Mouse (Mus musculus): ENCODE data around the gene Apip.
A peak's percentile ranks its signal among the peaks of the same experiment; 100 is the strongest.

Gene Apip

DNA sequence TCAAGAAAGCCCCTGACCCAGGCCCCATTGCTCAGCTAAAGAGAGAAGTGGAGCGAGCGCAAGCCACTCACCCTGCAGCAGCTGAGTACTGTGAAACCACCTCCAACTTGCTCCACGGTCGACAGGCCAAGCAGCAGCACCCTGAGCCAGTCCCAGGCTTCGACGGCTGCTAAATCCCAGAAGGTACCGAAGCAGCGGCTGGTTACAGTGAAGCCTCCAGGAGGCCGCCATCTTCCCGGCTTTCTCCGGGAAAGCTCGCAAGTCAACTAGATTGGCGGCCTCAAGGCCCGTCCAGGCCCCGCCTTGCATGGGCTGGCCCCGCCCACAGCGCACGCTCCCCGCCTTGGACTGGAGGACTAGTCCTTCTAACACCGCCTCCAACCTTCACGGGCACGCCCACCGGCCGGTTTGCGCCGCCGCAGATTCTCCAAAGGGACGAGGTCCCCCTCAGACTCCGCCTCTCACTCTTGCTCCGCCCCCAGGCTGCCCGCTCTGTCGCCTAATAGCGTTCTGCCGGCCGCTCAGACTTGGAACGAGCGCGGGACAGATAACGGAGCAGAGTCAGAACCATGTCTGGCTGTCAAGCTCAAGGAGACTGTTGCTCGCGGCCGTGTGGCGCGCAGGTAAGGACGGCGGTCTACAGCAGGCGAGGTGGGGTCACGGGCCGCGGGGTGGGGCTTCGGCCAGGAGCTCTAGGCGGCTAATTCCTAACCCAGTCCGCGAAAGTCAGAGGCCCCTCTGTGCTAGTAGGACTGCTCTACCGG lies at the start of gene Apip, which contains the start of gene Pdhx:
TSS of gene Apip (plus strand) at position 457 of the 764 bp plus-strand sequence.
TSS of gene Pdhx (minus strand) at position 295 of the 764 bp plus-strand sequence.
- peak; percentile 100 for DNase-seq (ENCODE audit: low read depth)

DNA sequence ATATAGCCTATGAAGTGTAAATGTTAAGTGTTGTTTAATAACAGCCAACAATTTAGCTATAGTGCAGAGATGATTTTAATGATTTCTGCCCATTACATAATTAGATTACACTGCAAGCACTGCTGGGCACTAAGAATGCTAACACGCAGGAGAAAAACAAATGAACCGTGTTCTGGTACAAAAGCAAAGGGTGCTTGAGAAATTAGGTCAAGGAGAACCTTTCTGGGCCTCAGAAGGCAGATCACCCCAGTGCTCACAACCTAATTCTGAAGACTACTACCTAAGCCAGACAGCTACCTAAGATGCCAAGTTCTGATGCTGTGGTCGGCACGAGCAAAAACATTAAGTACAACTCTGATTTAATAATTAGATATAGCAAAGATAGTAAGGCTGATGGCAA lies 35.6 kb upstream of the Apip start:
- no peak for DNase-seq (ENCODE audit: low read depth)

DNA sequence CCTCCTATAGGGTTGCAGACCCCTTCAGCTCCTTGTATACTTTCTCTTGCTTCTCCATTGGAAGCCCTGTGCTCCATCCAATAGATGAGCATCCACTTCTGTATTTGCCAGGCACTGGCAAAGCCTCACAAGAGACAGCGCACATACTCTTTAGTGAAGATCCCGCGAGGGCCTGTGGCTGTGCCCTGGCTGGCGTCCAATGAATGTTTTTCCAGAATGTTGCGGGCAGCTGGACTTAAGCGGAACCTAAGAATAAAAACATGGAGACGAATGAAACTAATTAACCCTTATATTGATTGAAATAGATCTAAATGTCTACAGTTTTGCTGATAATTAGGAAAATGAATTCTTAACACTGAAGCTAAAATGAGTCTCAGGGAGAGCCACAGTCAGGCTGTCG lies 32.6 kb upstream of the Apip start:
- no peak for DNase-seq (ENCODE audit: low read depth)

DNA sequence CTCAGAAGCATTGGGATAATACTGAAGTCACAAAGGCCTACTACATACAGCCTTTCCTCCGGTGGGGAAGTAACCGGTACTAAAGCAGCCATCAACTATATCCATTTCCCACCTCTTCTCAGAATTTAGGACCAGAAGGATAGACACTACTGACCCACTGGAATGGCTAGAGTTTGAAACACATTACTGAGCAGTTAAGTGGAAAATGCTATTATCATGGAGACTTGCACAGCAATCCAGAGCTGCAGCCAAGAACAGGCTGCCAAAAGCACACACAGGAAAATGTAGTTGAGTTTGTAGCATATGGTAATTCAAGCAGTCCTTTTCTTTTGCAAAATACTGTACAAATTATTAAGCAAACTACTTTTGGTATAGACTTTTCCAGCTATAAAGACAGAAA lies 28.2 kb upstream of the Apip start:
- DNase-seq (ENCODE audit: low read depth), result no peak

DNA sequence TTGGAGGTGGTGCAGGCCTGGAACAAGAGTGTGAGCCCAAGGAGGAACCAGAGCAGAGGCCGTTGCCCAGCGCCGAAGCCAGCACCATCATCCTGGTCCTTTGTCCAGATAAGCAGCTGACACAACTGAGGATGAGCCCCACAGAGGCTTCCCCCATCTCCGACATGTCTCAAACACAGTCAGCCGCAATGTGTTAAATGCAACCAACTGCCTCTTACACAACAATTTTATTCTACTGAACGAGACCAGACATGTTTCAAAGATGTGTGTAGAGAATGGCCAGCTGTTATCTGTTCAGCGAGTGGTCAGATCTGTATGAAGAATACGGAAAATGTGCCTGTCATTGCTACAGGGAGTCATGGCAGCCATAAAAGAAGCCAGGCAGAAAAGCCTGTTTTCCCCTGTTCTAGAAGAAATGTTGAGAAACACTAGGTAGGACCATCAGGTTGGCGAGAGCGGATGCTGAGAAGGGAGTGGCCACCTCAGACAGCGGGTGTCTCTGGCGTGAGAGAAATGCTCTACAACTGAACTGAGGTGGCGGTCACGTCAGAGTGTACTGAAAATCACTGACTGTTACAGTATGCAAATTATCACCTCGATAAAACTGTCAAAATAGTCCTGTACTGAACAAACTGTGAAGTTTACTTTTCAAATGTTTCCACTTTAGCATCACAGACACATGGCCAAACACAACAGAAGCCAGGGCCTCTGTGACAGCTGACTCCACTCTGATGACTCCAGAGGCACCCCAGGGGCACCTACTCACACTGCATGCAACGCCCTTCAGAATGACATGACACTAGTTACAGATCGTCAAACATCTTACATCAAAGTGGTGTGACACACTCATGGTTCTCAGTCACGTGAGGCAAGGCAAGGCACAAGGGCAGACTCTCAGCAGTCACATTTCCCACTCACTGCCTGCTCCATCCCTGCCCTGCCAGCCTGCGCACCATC lies 21.3 kb upstream of the Apip start:
- DNase-seq (ENCODE audit: low read depth), result no peak

DNA sequence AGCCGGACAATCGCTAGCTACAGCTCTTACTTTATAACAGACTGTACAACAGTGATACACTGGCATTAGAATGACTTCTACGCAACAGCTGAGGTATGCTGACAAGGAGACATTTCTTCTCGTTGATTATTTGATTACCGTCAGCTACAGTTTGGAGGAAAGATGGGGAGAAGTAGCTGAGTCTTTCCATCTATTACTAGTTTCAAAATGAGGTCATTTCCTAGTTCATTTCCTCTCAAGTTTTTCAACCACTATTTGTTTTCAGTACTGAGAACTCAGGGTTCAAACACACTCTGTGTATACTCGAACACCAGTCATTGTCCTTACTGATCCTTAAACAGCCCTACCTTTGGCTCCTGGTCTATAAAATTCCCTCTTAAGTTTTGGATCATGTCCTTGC lies 17.7 kb upstream of the Apip start:
- DNase-seq (ENCODE audit: low read depth), result no peak

DNA sequence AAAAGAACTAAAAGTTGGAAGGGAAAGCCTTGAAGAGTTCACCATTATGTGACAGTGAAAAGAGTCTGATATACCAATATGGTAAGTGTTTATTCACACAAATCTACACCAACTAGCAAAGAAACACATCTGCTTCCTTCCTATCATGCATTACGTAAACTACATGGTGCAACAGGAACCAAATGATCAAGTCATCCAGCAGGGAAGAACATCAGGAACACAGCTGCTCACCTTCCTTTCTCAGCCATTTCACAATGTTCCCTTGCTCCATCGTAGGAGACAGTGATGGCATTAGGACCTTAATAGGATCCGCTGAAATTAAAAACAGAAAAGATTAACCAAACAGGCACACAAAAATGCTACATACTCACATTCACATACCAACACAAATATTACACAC lies 15.2 kb upstream of the Apip start:
- no peak for DNase-seq (ENCODE audit: low read depth)

DNA sequence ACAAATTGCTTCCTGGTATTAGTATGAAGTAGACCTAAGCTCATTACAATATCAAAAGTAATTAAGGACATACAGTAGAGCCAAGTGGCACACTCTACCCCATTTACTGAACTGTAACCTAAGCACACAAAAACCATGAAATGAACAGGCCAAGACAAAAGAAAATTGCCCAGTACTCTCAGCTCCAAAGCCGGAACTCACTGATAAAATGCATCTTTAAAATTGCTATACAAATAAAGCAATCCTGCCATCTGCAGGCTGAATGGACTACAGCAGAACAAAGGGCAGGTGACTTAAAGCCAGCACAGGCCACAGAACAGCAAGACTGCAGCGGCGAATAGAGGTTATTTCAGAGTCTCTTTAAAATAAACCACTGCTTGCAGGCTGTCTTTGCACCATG lies 10.6 kb upstream of the Apip start:
- peak; percentile 77 for DNase-seq (ENCODE audit: low read depth)

DNA sequence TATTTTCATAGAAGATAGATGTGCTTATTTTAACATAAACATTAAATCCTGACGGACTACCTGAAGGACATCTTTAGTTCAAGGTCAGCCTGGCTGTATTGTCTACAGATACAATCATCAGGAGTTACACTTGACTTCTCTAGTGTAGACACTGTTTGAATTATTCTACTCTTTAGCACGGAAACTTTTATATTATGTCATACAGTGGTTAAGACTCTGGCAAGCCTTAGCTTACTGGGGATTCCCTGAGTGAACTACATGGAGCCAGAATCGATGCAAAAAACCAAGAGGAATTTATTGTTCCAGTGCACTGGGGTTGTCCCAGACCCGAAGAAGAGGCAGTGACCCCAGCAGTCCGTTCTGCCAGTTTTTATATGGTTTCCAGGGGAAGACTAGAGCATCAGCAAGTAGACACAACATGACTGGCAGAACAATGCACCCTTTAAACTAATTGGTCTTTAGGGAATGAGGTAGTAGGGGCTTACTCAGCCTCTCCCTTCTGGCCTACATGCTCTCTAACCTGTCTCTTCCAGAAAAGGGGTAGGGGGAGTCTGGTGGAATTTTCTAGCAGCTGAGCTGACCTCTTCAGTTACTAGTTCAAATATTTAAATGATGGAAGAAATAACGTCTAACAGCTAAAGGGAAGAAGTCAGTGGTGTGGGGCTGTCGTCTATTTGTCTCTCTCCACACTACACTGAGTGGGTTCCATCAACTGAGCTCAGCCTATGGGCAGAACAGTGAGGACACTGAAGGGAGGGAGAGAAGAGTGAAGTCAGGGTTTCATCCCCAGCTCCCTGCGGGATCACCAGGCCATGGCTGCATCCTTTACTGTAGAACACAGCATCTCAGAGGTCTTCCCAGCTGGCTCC lies 6.6 kb upstream of the Apip start:
- no peak for DNase-seq (ENCODE audit: low read depth)

DNA sequence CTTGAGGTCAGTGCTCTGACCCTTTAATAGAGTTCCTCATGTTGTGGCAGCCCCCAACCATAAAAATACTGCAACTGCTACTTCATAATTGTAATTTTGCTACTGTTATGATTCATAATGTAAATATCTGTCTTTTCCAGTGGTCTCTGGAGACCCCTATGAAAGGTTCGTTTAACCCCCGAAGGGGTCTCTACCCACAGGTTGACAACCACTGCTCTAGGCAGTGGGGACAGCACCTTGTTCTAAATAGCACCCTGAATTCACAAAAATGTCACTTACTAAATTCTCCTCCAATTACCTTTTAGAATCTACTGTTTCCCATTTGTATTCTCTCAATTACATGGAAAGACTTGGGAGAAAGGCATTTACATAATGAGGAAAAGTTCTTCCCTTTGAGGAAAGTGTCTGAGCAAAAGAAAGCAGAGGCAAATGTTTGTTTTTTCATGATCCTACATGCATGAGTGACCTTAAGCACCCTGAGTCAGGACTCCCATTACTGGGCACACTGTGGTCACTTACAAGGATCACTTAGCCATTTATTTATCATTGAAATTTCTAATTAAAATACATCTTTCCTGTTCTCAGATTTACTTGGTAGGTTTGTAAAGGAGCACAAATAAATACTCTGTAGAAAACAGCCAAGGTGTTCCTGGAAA lies 5.8 kb upstream of the Apip start:
- DNase-seq (ENCODE audit: low read depth), result no peak

DNA sequence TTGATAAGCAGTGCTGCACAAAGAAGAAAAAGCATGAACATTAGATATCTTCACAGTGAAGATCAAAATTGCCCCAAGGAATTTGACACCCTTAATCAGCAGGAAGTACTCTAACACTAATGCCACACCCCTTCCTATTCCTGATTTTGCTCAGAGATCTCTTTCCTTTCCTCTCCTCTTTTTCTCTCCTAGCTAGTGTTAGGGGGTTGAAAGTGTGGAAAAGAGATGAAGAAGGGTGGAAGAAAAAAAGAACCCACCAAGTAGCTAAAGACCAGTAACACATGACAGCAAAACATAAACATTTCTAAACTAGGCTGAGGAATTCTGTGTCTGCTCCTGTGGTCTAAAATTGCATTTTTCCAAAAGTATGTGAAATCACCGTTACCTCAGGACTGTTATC lies 4.9 kb upstream of the Apip start:
- no peak for DNase-seq (ENCODE audit: low read depth)

DNA sequence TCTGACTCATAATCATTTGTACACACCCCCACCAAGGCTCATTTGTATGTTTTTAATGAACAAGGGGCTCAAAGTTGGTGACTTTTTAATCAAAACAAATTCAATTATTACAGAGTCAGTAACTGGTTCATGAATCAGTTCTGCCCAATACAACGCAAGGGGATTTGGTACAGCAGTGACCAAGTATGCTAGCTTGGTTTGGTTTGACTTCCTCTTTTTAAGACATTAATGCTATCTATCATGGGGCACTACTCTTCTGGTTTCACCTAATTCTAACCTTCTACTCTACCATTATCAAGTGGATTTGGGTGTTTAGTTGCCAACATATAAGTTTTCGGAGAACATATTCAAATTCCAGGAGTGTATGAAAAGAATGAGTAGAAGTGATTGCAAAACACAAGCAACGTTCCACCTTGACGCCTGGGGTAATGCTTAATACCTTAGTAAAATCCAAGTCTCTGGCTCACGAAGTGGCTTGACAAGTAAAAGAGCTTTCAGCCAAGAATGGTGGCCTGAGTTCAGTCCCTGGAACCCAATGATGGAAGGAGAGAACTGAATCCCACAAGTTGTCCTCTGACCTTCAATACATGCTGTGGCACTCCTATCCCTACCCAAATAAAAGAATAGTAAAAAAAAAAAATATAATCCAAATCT lies 3.6 kb upstream of the Apip start:
- no peak for DNase-seq (ENCODE audit: low read depth)

DNA sequence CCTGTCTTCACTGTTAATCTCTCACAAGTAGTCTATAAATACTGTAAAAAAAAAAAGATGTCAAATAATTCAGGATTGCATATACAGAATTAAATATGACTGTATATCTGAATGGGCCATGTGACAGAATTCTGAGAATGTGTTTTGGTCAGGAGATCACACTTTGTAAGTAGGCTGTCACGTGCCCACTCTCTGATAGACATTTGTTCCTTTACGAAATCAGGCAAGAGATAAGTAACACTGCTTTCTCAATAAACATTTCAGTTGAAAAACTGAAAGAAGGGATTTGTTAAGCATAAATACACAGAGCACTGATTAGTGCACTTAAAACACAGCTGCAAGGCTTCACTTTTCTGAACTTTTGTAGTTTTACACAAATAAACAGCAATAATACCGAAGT lies 2.9 kb upstream of the Apip start:
- DNase-seq (ENCODE audit: low read depth), result no peak

DNA sequence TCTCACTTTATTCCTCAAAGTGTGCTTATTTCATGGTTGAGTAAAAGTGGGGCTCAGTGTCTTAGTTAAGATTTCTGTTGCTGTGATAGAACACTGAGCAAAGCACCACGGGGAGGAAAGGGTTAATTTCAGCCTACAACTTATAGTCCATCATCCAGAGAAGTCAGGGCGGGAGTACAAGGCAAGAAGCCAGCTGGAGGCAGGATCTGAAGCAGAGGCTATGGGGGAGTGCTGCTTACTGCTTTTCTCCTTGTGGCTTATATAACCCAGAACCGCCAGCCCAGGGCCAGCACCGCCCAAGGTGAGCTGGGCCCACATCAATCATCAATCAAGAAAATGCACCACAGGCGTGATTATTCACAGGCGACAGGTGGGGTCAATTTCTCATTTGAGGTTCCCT lies 7.6 kb downstream of the Apip start:
- DNase-seq (ENCODE audit: low read depth), result no peak

DNA sequence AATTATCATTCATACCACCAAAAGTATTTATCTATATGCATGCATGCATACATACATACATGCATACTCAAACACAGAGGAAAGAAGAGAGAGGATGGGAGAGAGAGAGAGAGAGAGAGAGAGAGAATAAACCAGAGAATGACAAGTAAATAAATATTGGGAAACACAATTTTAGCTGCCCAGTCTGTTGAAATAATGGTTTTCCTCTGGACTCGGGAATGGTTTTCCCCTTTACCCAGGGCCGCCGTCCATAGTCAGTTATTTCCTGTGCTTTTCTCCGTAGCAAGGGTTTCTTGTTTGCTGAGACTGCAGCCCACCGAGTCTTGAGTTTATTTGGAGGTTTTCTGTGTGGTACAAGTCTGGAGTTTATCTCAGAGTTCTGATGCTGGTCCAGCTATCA lies 8.2 kb downstream of the Apip start:
- no peak for DNase-seq (ENCODE audit: low read depth)

DNA sequence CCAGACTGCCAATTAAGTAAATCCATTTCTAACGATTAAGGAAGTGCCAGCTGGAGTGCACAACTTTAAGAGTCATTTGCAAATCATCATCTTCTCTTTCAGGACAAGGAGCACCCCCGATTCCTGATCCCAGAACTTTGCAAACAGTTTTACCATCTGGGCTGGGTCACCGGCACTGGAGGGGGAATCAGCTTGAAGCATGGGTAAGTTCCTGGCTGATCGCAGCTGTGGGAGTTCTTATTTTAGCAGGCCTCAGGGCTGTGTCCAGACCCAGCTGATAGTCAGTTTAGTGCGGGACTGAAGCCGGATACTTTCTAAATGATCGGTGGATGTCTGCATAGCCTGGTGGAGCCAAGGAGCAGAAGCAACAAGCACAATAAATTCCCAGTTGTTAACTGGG lies 9.4 kb downstream of the Apip start:
- no peak for DNase-seq (ENCODE audit: low read depth)

DNA sequence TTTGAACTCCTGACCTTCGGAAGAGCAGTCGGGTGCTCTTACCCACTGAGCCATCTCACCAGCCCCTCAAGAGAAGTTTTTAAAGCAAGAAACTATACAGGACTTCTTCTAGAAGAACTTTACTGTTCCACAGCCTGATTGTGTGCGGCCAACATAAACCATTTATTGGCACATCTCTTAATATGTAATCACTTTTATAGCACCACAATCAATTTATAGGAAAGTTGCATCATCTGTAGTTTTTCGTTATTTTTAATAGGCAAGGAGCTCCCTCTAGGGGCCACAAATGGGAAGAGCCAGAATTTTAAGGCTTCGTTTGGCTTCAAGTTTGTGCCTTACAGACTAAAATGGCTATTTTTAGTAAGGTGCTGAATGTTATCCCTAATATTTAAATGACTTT lies 11.0 kb downstream of the Apip start:
- DNase-seq (ENCODE audit: low read depth), result peak; percentile 66

DNA sequence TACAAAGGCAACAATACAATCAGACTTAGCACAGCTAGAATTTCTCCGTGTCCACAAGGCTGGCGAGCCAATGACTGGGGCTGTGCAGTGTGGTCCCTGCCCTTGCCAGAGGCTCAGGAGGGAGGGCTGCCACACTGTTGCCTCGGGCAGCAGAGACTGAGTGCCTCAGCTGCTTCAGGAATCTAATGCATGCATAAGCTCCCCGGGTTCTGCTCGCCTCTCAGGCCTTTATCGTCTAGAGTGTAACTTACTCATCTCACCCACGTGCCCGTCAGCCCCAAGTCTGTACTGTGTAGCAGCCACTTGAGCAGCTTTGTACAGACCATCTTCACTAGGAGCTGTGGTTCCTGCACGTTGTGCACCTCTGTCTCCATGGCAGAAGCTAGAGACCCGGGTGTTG lies 12.2 kb downstream of the Apip start:
- no peak for DNase-seq (ENCODE audit: low read depth)

DNA sequence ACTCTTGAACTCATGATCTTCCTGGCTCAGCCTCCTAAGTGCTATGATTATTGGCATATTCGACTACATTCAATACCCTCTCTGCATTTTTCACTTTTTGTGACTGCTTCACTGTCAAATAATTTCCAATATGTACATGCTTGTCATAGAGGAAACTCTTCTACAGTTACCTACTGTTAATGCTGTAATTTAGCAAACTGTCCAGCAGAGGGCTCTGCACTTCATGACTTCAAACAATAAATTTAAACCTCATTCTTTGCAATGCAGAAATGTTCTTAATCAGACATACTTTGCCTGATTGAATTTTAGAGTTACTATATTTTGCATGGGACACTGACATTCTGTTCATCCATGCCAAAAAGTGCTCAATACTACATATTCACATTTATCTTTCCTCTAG lies 13.0 kb downstream of the Apip start:
- peak; percentile 80 for DNase-seq (ENCODE audit: low read depth)

DNA sequence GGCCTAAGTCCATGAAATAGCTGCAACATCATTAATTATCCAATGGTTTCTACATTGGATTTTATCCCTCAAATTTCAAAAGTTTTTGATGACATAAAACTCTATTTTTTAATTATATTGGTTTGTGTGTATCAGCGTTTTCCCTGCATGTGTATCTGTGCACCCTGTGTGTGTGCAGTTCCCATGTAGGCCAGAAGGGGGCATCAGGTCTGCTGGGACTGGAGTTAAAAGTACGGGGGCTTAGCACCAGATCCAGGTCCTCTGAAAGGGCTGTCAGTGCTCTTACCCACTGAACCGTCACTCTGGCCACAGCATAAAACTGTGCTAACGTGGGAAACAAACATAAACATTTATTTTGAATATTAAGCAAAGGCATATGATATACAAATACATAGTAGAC lies 14.6 kb downstream of the Apip start:
- DNase-seq (ENCODE audit: low read depth), result peak; percentile 5

DNA sequence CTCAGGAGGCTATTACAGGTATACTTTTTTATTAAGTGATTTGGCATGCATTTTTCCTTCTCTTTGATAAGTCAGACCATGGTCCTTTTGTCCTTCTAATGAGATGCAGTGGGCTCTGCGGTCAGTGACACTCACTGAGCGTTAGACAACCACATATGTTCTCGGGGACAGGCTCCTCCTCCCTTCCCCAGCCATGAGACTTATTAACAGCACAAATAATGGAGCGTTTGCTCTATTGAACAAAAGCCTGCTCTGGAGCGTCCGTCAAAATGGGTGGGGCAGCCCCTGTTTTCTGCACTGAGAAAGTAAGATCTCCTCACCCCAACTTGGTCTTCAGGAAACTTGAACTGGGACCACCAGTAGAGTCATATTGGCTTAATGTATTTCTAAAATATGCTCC lies 16.0 kb downstream of the Apip start:
- no peak for DNase-seq (ENCODE audit: low read depth)

Data from NIH3T3 (cell line).